Mouse (Mus musculus): Measurements from ENCODE around the gene Rph3al. TPM values are rescaled to one million over a fixed set of nuclear protein-coding genes. Genes with fewer than 3 reads are reported as not detected.

The Rph3al gene
- polyA plus RNA-seq, 1 experiment from 2014 or later, result 18.2 TPM

GRCm38 (mm10) chr11:75833081-75833480 lies 105.1 kb downstream of the Rph3al start:
- Histone ChIP-seq H3K27me3 (replicated peaks) (no peaks in the 10 kb centered on the region), H3K27ac (no peak overlapping the region), H3K4me1 (replicated peaks) (0 out of 2 replicates have a peak, but pooled peaks cover 3% of the 10 kb centered on the region), H3K36me3 (no peaks in the 10 kb centered on the region), H3K9ac (no peak overlapping the region), H3K4me2 (replicated peaks) (no peak overlapping the region), H3K4me3 (replicated peaks) (no peak overlapping the region), H3K9me3 (no peaks in the 10 kb centered on the region)
- WGBS, result 72% methylated on average over 6 of the region's 6 CpGs
- ATAC-seq, result no peak

- WGBS, result 92% methylated on average over 3 of the region's 3 CpGs
- Histone ChIP-seq H3K4me3 (replicated peaks) (no peak overlapping the region), H3K4me1 (replicated peaks) (0 out of 2 replicates have a peak, but pooled peaks cover 3% of the 10 kb centered on the region), H3K4me2 (replicated peaks) (no peak overlapping the region), H3K9ac (no peak overlapping the region), H3K9me3 (no peaks in the 10 kb centered on the region), H3K36me3 (no peaks in the 10 kb centered on the region), H3K27ac (no peak overlapping the region), H3K27me3 (replicated peaks) (no peaks in the 10 kb centered on the region)
- ATAC-seq, result no peak
These were observed 107.8 kb downstream of the Rph3al start for GRCm38 (mm10) chr11:75830386-75830785.

- no peaks in the 10 kb centered on the region for H3K9me3 ChIP-seq
- no peak overlapping the region for H3K4me3 ChIP-seq (replicated peaks)
- no peak overlapping the region for H3K27ac ChIP-seq
- no peaks in the 10 kb centered on the region for H3K36me3 ChIP-seq
- WGBS, result 86% methylated on average over 8 of the region's 8 CpGs
- ATAC-seq, result no peak
- 0 out of 2 replicates have a peak, but pooled peaks cover 5% of the 10 kb centered on the region for H3K27me3 ChIP-seq (replicated peaks)
- H3K4me2 ChIP-seq (replicated peaks), result no peak overlapping the region
- no peak overlapping the region for H3K9ac ChIP-seq
- H3K4me1 ChIP-seq (replicated peaks), result 0 out of 2 replicates have a peak, but pooled peaks cover 3% of the 10 kb centered on the region
These were observed 110.8 kb downstream of the Rph3al start for GRCm38 (mm10) chr11:75827414-75827813.

GRCm38 (mm10) chr11:75823506-75823905 lies 114.7 kb downstream of the Rph3al start:
- H3K4me2 ChIP-seq (replicated peaks), result no peak overlapping the region
- no peak overlapping the region for H3K4me3 ChIP-seq (replicated peaks)
- no peak overlapping the region for H3K27ac ChIP-seq
- H3K36me3 ChIP-seq, result no peaks in the 10 kb centered on the region
- WGBS, result 58% methylated on average over 7 of the region's 7 CpGs
- H3K9ac ChIP-seq, result no peak overlapping the region
- H3K4me1 ChIP-seq (replicated peaks), result no peaks in the 10 kb centered on the region
- H3K27me3 ChIP-seq (replicated peaks), result 0 out of 2 replicates have a peak, but pooled peaks cover 5% of the 10 kb centered on the region
- ATAC-seq, result no peak
- no peaks in the 10 kb centered on the region for H3K9me3 ChIP-seq

GRCm38 (mm10) chr11:75813085-75813484 lies 125.1 kb downstream of the Rph3al start:
- H3K4me3 ChIP-seq (replicated peaks), result no peak overlapping the region
- no peaks in the 10 kb centered on the region for H3K36me3 ChIP-seq
- H3K4me1 ChIP-seq (replicated peaks), result peaks cover 15% of the 10 kb centered on the region
- H3K4me2 ChIP-seq (replicated peaks), result no peak overlapping the region
- H3K27me3 ChIP-seq (replicated peaks), result no peaks in the 10 kb centered on the region
- H3K27ac ChIP-seq, result peak overlapping the region; percentile 92
- no peak overlapping the region for H3K9ac ChIP-seq
- 59% methylated on average over 10 of the region's 10 CpGs for WGBS
- no peak for ATAC-seq
- H3K9me3 ChIP-seq, result no peaks in the 10 kb centered on the region

- Histone ChIP-seq H3K27me3 (replicated peaks) (no peaks in the 10 kb centered on the region), H3K4me3 (replicated peaks) (no peak overlapping the region), H3K9me3 (no peaks in the 10 kb centered on the region), H3K4me2 (replicated peaks) (no peak overlapping the region), H3K27ac (peak overlapping the region; percentile 92), H3K9ac (no peak overlapping the region), H3K4me1 (replicated peaks) (peaks cover 24% of the 10 kb centered on the region), H3K36me3 (no peaks in the 10 kb centered on the region)
- 2% methylated on average over 3 of the region's 3 CpGs for WGBS
- peak; percentile 90 for ATAC-seq
These were observed 126.3 kb downstream of the Rph3al start for GRCm38 (mm10) chr11:75811900-75812299.

GRCm38 (mm10) chr11:75810526-75810925 lies 127.7 kb downstream of the Rph3al start:
- 61% methylated on average over 3 of the region's 3 CpGs for WGBS
- H3K27me3 ChIP-seq (replicated peaks), result no peaks in the 10 kb centered on the region
- no peak overlapping the region for H3K4me3 ChIP-seq (replicated peaks)
- H3K4me1 ChIP-seq (replicated peaks), result peaks cover 26% of the 10 kb centered on the region
- ATAC-seq, result peak; percentile 72
- H3K4me2 ChIP-seq (replicated peaks), result no peak overlapping the region
- H3K27ac ChIP-seq, result peak overlapping the region; percentile 57; the same call in 1 of the 2 replicates
- H3K36me3 ChIP-seq, result no peaks in the 10 kb centered on the region
- H3K9ac ChIP-seq, result no peak overlapping the region
- H3K9me3 ChIP-seq, result no peaks in the 10 kb centered on the region

GRCm38 (mm10) chr11:75807486-75807885 lies 130.7 kb downstream of the Rph3al start:
- no peak for ATAC-seq
- H3K27ac ChIP-seq, result no peak overlapping the region

GRCm38 (mm10) chr11:75801771-75802550 lies 136.3 kb downstream of the Rph3al start:
- Histone ChIP-seq H3K9me3 (no peaks in the 10 kb centered on the region), H3K4me3 (replicated peaks) (no peak overlapping the region)
- 63% methylated on average over 7 of the region's 7 CpGs for WGBS

More at GRCm38 (mm10) chr11:75807486-75807885, 130.7 kb downstream of the Rph3al start:
- no peak overlapping the region for H3K4me3 ChIP-seq (replicated peaks)
- no peaks in the 10 kb centered on the region for H3K9me3 ChIP-seq
- no peak overlapping the region for H3K9ac ChIP-seq
- H3K27me3 ChIP-seq (replicated peaks), result no peaks in the 10 kb centered on the region
- no peak overlapping the region for H3K4me2 ChIP-seq (replicated peaks)
- 23% methylated on average over 5 of the region's 5 CpGs for WGBS
- no peaks in the 10 kb centered on the region for H3K36me3 ChIP-seq
- peaks cover 19% of the 10 kb centered on the region for H3K4me1 ChIP-seq (replicated peaks)

GRCm38 (mm10) chr11:75801369-75801768 lies 136.9 kb downstream of the Rph3al start:
- ATAC-seq, result no peak
- 88% methylated on average over 4 of the region's 4 CpGs for WGBS
- no peak overlapping the region for H3K4me2 ChIP-seq (replicated peaks)
- H3K9me3 ChIP-seq, result no peaks in the 10 kb centered on the region
- H3K27ac ChIP-seq, result no peak overlapping the region
- no peak overlapping the region for H3K9ac ChIP-seq
- no peak overlapping the region for H3K4me3 ChIP-seq (replicated peaks)
- peaks cover 5% of the 10 kb centered on the region for H3K27me3 ChIP-seq (replicated peaks)
- H3K36me3 ChIP-seq, result no peaks in the 10 kb centered on the region
- peaks cover 5% of the 10 kb centered on the region; the same call in 1 of the 2 replicates for H3K4me1 ChIP-seq (replicated peaks)

More at GRCm38 (mm10) chr11:75801771-75802550, 136.3 kb downstream of the Rph3al start:
- Histone ChIP-seq H3K4me2 (replicated peaks) (no peak overlapping the region), H3K27me3 (replicated peaks) (no peaks in the 10 kb centered on the region), H3K36me3 (no peaks in the 10 kb centered on the region), H3K27ac (no peak overlapping the region), H3K4me1 (replicated peaks) (peaks cover 7% of the 10 kb centered on the region; the same call in 1 of the 2 replicates), H3K9ac (no peak overlapping the region)
- ATAC-seq, result no peak

GRCm38 (mm10) chr11:75796536-75797246 lies 141.5 kb downstream of the Rph3al start:
- no peaks in the 10 kb centered on the region for H3K36me3 ChIP-seq
- peaks cover 20% of the 10 kb centered on the region for H3K4me1 ChIP-seq (replicated peaks)
- no peak for ATAC-seq
- H3K4me2 ChIP-seq (replicated peaks), result peak overlapping the region; percentile 84; the same call in 1 of the 2 replicates
- no peak overlapping the region for H3K27ac ChIP-seq
- no peak overlapping the region for H3K9ac ChIP-seq
- no peak overlapping the region for H3K4me3 ChIP-seq (replicated peaks)
- peaks cover 28% of the 10 kb centered on the region for H3K27me3 ChIP-seq (replicated peaks)
- WGBS, result 70% methylated on average over 13 of the region's 13 CpGs
- no peaks in the 10 kb centered on the region for H3K9me3 ChIP-seq

GRCm38 (mm10) chr11:75796029-75796445 lies 142.2 kb downstream of the Rph3al start, which contains the start of gene Doc2b:
Doc2b (minus strand) TSS chr11:75796049.
- Histone ChIP-seq H3K4me1 (replicated peaks) (peaks cover 20% of the 10 kb centered on the region), H3K4me2 (replicated peaks) (peak within 1 kb of the TSS; percentile 84), H3K36me3 (no peaks in the 10 kb centered on the region), H3K27ac (0 out of 2 replicates have a peak within 1 kb of the TSS, but pooled peaks have one; percentile 22), H3K9me3 (no peaks in the 10 kb centered on the region), H3K4me3 (replicated peaks) (peak within 1 kb of the TSS; percentile 52), H3K9ac (peak within 1 kb of the TSS; percentile 60), H3K27me3 (replicated peaks) (peaks cover 28% of the 10 kb centered on the region)
- ATAC-seq, result peak; percentile 55
- WGBS, result 5% methylated on average over 37 of the region's 37 CpGs

All from intestine, embryonic 15.5 days (tissue).